Mouse (Mus musculus) limb, embryonic 14.5 days (tissue): ENCODE results near the gene Zfp202. TPM values are rescaled to one million over a fixed set of nuclear protein-coding genes. Genes with fewer than 3 reads are reported as not detected.

Experiments used
- ATAC-seq: fragments of 200-750 bp; cut with Nextera tagmentation; 2 replicates; pipeline ENCODE4 v1.8.0; 2017; ENCODE audit warnings: low read depth, moderate number of reproducible peaks, moderate TSS enrichment; ENCODE audit not compliant: low FRiP score
- DNase-seq: peaks from one replicate; pipeline ENCODE4 v3.0.0-alpha.2; 2015; ENCODE audit warnings: low spot score
- H3K27ac ChIP-seq: fragments of 300-500 bp; sonication (generic); replicated peaks from 2 replicates; pipeline ENCODE4 v1.5.1; 2014; ENCODE audit warnings: low read depth, mild to moderate bottlenecking, low read length, moderate library complexity, mixed read lengths
- H3K27me3 ChIP-seq: fragments of 300-500 bp; sonication (generic); 2 replicates; pipeline ENCODE4 v1.6.1; 2014; ENCODE audit warnings: low read length, mixed read lengths; ENCODE audit not compliant: control insufficient read depth, insufficient read depth
- H3K36me3 ChIP-seq: fragments of 300-500 bp; sonication (generic); 2 replicates; pipeline ENCODE4 v1.6.1; 2014; ENCODE audit warnings: mild to moderate bottlenecking, low read length, moderate library complexity, mixed read lengths; ENCODE audit not compliant: control insufficient read depth, insufficient read depth
- H3K4me1 ChIP-seq: fragments of 300-500 bp; sonication (generic); 2 replicates; pipeline ENCODE4 v1.6.1; 2014; ENCODE audit warnings: antibody characterized with exemption, low read length, mixed read lengths; ENCODE audit not compliant: control insufficient read depth, insufficient read depth
- H3K4me2 ChIP-seq: fragments of 300-500 bp; sonication (generic); replicated peaks from 2 replicates; pipeline ENCODE4 v1.6.1; 2014; ENCODE audit warnings: low read depth, mild to moderate bottlenecking, low read length, moderate library complexity; ENCODE audit not compliant: severe bottlenecking
- H3K4me3 ChIP-seq: fragments of 300-500 bp; sonication (generic); replicated peaks from 2 replicates; pipeline ENCODE4 v1.5.1; 2014; ENCODE audit warnings: low read length
- H3K9ac ChIP-seq: fragments of 300-500 bp; sonication (generic); 2 replicates; pipeline ENCODE4 v1.6.1; 2014; ENCODE audit warnings: mild to moderate bottlenecking, low read depth, low read length, moderate library complexity; ENCODE audit not compliant: severe bottlenecking
- H3K9me3 ChIP-seq: fragments of 300-500 bp; sonication (generic); 2 replicates; pipeline ENCODE4 v1.6.1; 2016; ENCODE audit warnings: low read length; ENCODE audit not compliant: control insufficient read depth
- POLR2A ChIP-seq: fragments of 200-500 bp; IDR thresholded peaks from 2 replicates; pipeline ENCODE4 v1.8.0; 2012; ENCODE audit warnings: inconsistent platforms, mild to moderate bottlenecking, moderate library complexity, borderline replicate concordance; ENCODE audit not compliant: insufficient read depth, insufficient read length; ENCODE audit errors: extremely low read depth
- WGBS: fragments of 180-500 bp; shearing (Covaris S2); extraction: QIAGEN DNeasy Blood & Tissue Kit; methylation state at CpG from one replicate; pipeline ENCODE4 v1.1.7; 2014; 5-methylcytosine and 5-hydroxymethylcytosine counted together
- polyA plus RNA-seq, 2 experiments: library from polyadenylated mRNA; depleted of rRNA in 1 of 2; stranded (reverse) in 1 of 2; unstranded in 1 of 2; fragments of >200 nt; fragmentation: Nextera tagmentation in 1 of 2; extraction: Ambion mirVana in 1 of 2; gene quantifications; 2 replicates each; pipeline versions ENCODE4 v1.2.1 to v1.2.3; 2012 to 2014

The Zfp202 gene
- polyA plus RNA-seq, 2 experiments, result 6.3 to 6.7 TPM

- DNase-seq (no peak), ATAC-seq (no peak)
- no peak overlapping the region for H3K4me3 ChIP-seq
- H3K4me2 ChIP-seq, result no peak overlapping the region
- no peak overlapping the region for H3K9ac ChIP-seq
- H3K9me3 ChIP-seq, result no peaks in the 10 kb centered on the region
- no peaks in the 10 kb centered on the region for H3K36me3 ChIP-seq
- TF ChIP-seq POLR2A, result no peak
- H3K4me1 ChIP-seq, result peaks cover 3% of the 10 kb centered on the region; the same call in 1 of the 2 replicates
- H3K27me3 ChIP-seq, result no peaks in the 10 kb centered on the region
- no peak overlapping the region for H3K27ac ChIP-seq
- WGBS, result 70% methylated on average over 1 of the region's 1 CpGs
Measured at GRCm38 (mm10) chr9:40249106-40249505, 57.0 kb downstream of the Zfp202 start.

GRCm38 (mm10) chr9:40252459-40252858, 60.3 kb downstream of the Zfp202 start:
- Histone ChIP-seq H3K4me2 (no peak overlapping the region), H3K9me3 (no peaks in the 10 kb centered on the region), H3K27ac (no peak overlapping the region), H3K4me3 (no peak overlapping the region), H3K27me3 (no peaks in the 10 kb centered on the region), H3K4me1 (no peaks in the 10 kb centered on the region), H3K36me3 (no peaks in the 10 kb centered on the region), H3K9ac (no peak overlapping the region)
- DNase-seq (no peak), ATAC-seq (no peak)
- 65% methylated on average over 3 of the region's 3 CpGs for WGBS
- no peak for TF ChIP-seq POLR2A

Other genes with a start within 250 kb of the Zfp202 start
- 0.05 TPM in 1 of 2 replicates, not detected in the other for gene Olfr975, start 240.3 kb upstream of the Zfp202 start, polyA plus RNA-seq (2012; rRNA removed)
- gene Olfr975, start 240.3 kb upstream of the Zfp202 start, polyA plus RNA-seq (2014; fragmentation: Nextera tagmentation; extraction: Ambion mirVana), result not detected in 2 replicates
- gene Olfr976, start 231.2 kb upstream of the Zfp202 start, polyA plus RNA-seq (2012; rRNA removed), result not detected in 2 replicates
- gene Olfr976, start 231.2 kb upstream of the Zfp202 start, polyA plus RNA-seq (2014; fragmentation: Nextera tagmentation; extraction: Ambion mirVana), result not detected in 2 replicates
- not detected in 2 replicates for gene Olfr978, start 200.2 kb upstream of the Zfp202 start, polyA plus RNA-seq (2012; rRNA removed)
- gene Olfr978, start 200.2 kb upstream of the Zfp202 start, polyA plus RNA-seq (2014; fragmentation: Nextera tagmentation; extraction: Ambion mirVana), result not detected in 2 replicates
- gene Olfr979, start 188.9 kb upstream of the Zfp202 start, polyA plus RNA-seq (2012; rRNA removed), result 0.15 TPM in 1 of 2 replicates, not detected in the other
- gene Olfr979, start 188.9 kb upstream of the Zfp202 start, polyA plus RNA-seq (2014; fragmentation: Nextera tagmentation; extraction: Ambion mirVana), result not detected in 2 replicates
- not detected in 2 replicates for gene Olfr980, start 182.7 kb upstream of the Zfp202 start, polyA plus RNA-seq (2012; rRNA removed)
- not detected in 2 replicates for gene Olfr980, start 182.7 kb upstream of the Zfp202 start, polyA plus RNA-seq (2014; fragmentation: Nextera tagmentation; extraction: Ambion mirVana)
- gene Olfr981, start 170.9 kb upstream of the Zfp202 start, polyA plus RNA-seq (2012; rRNA removed), result not detected in 2 replicates
- gene Olfr981, start 170.9 kb upstream of the Zfp202 start, polyA plus RNA-seq (2014; fragmentation: Nextera tagmentation; extraction: Ambion mirVana), result not detected in 2 replicates
- not detected in 2 replicates for gene Olfr982, start 118.5 kb upstream of the Zfp202 start, polyA plus RNA-seq (2012; rRNA removed)
- not detected in 2 replicates for gene Olfr982, start 118.5 kb upstream of the Zfp202 start, polyA plus RNA-seq (2014; fragmentation: Nextera tagmentation; extraction: Ambion mirVana)
- gene Olfr983, start 98.7 kb upstream of the Zfp202 start, polyA plus RNA-seq (2012; rRNA removed), result not detected in 2 replicates
- not detected in 2 replicates for gene Olfr983, start 98.7 kb upstream of the Zfp202 start, polyA plus RNA-seq (2014; fragmentation: Nextera tagmentation; extraction: Ambion mirVana)
- gene Olfr984, start 78.1 kb upstream of the Zfp202 start, polyA plus RNA-seq (2012; rRNA removed), result not detected in 2 replicates
- not detected in 2 replicates for gene Olfr984, start 78.1 kb upstream of the Zfp202 start, polyA plus RNA-seq (2014; fragmentation: Nextera tagmentation; extraction: Ambion mirVana)
- not detected in 2 replicates for gene Olfr985, start 62.1 kb upstream of the Zfp202 start, polyA plus RNA-seq (2012; rRNA removed)
- not detected in 2 replicates for gene Olfr985, start 62.1 kb upstream of the Zfp202 start, polyA plus RNA-seq (2014; fragmentation: Nextera tagmentation; extraction: Ambion mirVana)
- gene Tmem225, start 44.2 kb upstream of the Zfp202 start, polyA plus RNA-seq (2012; rRNA removed), result not detected in 2 replicates
- not detected in 2 replicates for gene Tmem225, start 44.2 kb upstream of the Zfp202 start, polyA plus RNA-seq (2014; fragmentation: Nextera tagmentation; extraction: Ambion mirVana)
- gene Olfr986, start 11.4 kb upstream of the Zfp202 start, polyA plus RNA-seq (2012; rRNA removed), result not detected in 2 replicates
- gene Olfr986, start 11.4 kb upstream of the Zfp202 start, polyA plus RNA-seq (2014; fragmentation: Nextera tagmentation; extraction: Ambion mirVana), result not detected in 2 replicates
- 11.6 and 14.6 TPM in 2 replicates for gene Scn3b, start 76.9 kb downstream of the Zfp202 start, polyA plus RNA-seq (2012; rRNA removed)
- gene Scn3b, start 76.9 kb downstream of the Zfp202 start, polyA plus RNA-seq (2014; fragmentation: Nextera tagmentation; extraction: Ambion mirVana), result 9.3 and 15.8 TPM in 2 replicates